Mouse (Mus musculus) erythroid progenitor cell, adult 5-6 weeks (primary cell): ENCODE data around the gene Dek. TPM values are rescaled to one million over a fixed set of nuclear protein-coding genes. Genes with fewer than 3 reads are reported as not detected.

Experiments
- ATAC-seq: replicated peaks from 2 replicates; pipeline ENCODE4 v1.8.0; 2016; ENCODE audit warnings: moderate number of reproducible peaks, mild to moderate bottlenecking, moderate TSS enrichment, inconsistent platforms; ENCODE audit not compliant: poor library complexity, low FRiP score, severe bottlenecking
- total RNA-seq, 2 experiments: library from RNA; stranded (forward) in 1 of 2; stranded (reverse) in 1 of 2; fragments of 150-400 nt in 1 of 2; fragments of 186-747, 209-891 nt in 1 of 2; gene quantifications; 2 replicates each; pipeline versions ENCODE4 v1.2.3 to v1.2.4; 2015 to 2017; ENCODE audit warnings: low replicate concordance in 2 of 2

The Dek gene
- total RNA-seq, 2 experiments from 2014 or later, result 1,007 to 2,076 TPM

DNA sequence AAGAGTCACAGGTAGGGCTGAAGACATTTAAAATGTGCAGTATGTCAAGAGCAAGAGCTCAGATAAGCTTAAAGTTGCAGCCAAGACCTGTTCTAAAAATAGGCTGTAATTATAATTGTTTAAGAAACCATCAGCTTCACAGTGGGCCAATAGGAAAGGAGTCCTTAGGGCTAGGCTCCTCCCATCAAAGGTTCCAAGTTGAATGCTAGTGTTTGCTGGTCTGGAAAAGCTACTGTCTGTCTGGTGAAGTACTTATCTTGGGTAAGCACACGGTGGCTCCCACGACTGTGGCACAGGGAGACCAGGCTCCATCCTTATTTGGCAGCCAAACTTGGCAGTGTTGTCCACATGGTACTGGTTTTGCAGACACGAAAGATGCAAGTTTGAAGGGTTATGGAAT is 6.9 kb upstream of the Dek start:
- peak; percentile 86 for ATAC-seq

DNA sequence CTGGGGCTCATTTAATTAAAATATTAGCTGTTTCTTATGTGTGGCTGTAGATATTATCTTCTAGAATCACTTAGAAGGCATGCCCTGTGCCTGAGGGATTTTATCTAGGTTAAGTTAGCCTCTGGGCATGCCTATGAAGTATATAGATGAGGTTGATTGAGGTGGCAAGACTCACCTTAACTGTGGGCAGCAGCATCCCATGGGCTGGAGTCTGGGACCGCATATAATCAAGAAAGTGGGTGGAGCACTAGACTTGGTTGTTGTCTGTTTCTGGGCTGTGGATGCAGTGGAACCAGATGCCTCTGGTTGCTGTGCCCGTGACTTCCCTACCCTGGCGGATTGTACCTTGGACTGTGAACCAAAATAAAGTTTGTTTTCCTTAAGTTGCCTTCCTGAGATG is 6.1 kb upstream of the Dek start:
- ATAC-seq, result peak; percentile 43

DNA sequence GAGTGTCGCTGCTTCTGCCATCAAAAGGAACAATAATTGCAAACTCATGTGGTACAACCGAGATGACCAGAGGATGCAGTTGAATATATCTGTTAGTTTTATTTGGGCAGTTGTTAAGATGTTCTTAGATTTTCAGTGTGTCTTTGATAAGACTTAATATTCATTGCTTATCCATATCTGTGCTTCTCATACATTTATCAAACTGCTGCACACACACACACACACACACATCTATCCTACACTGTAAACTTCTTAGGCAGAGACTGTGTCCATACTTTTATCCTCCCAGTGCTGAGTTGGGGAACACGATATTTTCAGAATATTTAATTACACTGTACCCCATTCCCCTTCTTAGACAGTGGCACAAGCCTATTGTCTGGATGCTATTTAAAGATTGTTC is 5.2 kb upstream of the Dek start:
- ATAC-seq, result 0 out of 2 replicates have a peak, but pooled peaks have one; percentile 7

DNA sequence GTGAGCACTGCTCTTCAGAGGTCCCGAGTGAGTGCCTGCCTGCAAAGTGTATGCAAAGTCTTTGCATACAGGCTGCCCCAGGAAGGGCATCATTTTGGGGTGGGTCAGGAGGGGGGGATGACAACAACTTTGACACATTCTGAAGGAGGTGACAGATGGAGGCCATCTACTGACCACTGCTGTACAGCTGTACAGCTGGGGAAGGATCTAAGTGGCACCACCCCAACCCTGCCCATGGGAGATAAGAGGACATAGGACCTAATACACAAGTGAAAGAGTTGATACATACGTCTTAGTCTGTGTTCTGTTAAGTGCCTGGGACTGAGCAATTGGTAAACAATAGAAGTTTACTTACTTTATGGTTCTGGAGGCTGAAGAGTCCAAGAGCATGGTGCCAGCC is 3.2 kb upstream of the Dek start:
- peak; percentile 56 for ATAC-seq

DNA sequence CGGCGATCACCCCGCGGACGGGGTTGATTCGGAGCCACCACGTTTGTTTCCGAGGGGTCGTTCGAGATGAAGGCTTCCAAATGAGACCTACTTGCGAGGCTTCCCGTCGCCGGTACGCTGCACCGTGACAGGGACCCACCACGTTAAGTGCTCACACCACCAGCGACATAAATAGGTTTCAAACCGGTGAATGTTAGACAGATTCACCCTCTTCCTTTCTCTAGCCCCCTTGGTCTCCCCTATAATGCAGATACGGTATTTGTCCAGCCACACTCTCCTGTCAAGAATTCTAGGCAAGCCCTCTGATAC is 533 bp upstream of the Dek start:
- ATAC-seq, result 0 out of 2 replicates have a peak, but pooled peaks have one; percentile 1

DNA sequence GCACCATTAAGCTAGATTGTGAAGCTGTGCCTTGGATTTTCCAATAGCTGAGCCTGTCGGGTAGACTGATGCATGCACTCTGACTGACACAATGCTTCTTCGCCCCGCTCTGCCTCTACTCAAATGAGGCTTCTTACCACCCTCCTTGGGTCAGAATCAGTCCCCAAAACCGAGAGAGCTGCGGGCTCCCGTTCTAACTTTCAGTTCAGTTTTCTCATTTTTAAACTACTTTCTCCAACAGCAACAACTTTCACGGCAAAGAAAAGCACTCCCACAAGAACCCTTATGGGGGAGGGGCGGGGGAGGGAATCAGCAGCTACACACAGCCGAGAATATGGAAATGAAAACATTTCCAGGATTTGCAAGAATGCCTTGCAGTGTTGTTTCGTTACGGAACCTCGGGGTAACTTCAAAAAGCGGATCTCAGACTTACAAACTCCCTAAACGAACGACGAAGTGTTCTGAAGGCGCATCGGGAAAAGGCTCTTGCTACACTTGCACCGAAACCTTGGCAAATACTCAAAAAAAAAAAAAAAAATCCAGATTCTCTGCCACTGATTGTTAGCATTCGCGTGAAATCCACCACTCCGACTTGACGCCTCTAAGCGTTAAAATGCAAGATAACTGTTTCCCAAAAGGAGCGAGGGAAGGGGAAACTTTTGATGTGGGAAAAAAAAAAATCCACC is 1.0 kb downstream of the Dek start:
- no peak for ATAC-seq

DNA sequence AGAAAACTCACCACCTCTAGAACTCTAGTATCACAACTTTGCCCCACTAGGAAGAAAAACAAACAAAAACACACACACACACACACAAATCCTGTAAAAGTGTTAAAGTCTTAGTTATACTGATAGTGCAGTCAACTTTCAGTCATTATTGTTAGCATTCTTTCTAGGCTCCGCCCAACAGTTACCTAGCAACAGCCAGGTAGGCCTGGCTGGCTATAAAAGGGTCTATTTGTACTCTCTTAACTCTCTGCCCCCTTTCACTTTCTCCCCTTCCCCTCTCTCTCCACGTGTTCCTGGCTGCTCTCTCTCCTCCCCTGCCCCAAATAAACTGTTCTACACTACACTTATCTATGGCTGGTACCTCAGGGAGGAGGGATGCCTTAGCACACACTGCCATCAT is 1.9 kb downstream of the Dek start:
- no peak for ATAC-seq

DNA sequence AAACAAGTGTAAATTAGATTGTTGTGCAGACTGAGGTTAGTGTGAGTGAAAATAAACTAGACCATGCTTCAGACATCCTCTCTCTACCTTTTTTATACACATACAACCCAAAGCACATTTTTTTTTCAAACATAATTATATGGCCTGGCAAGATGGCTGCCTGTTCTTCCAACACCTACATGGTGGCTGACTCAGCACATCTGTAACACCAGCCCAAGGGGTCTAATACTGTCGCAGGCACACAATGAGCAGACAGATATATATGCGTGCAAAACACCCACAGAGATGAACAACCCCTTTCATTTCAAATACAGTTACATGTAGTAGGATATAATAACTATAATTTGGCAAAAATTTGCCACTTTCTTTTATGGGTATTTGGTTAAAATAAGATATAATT is 5.4 kb downstream of the Dek start:
- ATAC-seq, result no peak

DNA sequence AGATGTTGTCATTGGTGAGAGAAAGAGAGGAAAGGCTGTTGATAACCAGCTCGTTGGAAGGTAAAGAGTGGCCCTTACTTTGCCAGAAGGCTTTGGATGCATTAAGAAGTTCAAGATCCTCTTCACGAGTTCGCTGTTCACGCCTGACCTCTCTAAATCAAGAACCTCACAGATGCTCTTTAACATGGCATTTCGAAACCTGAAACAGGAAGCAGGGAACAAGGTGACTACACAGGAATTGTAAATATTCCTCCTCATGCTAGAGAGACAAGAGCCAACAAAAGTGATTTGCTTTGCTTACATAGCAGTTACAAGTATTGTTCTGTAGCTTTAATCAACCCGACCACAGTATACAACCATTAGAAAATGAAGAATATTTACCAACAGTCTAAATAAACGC is 6.7 kb downstream of the Dek start:
- no peak for ATAC-seq

DNA sequence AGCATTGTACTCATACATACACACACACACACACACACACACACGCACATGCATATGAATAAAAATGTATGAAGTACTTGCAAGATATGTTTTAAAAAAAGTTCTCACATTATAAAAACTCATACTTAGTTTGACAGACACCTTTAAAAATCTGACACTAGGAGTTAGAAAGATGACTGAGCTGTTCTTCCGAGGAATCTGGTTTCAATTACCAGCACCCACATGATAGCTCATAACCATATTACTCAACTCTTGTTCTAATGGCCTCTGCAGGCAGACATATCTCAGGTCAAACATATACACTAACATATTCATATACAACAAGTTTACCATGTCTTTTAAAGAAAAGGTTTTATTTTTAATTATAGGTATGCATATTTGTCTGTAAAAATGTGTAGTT is 9.4 kb downstream of the Dek start:
- ATAC-seq, result no peak

DNA sequence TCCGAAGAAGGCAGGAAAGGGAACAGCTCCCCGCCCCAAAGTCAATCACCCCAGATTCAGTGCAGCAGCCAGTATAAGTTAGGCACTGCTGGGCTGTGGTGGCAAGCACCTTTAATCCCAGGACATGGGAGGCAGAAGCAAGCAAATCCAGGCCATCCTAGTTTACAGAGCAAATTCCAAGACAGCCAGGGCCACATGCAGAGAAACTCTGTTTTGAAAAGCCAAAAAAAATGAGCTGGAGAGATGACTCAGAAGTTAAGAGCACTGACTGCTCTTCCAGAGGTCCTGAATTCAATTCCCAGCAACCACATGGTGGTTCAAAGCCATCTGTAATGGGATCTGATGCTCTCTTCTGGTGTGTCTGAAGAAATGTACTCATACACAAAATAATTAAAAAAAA is 12.2 kb downstream of the Dek start:
- ATAC-seq, result no peak

DNA sequence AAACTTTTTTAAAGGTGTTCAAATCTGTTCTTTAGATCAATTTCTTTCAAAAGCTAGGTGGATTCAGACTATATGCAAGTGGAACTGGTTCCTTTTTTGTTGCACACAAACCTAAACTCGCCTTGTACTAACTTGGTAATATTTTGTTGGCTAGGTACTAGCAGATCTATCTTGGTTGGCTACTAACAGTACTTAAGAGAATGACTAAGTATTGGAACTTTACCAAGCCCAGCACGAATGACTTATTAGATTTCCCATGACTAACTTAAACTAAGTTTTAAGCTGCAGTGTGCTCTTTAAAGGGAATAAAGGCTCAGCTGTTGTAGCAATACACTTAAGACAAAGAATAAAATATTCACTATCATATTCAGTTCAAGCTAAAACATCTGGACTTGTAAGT is 16.7 kb downstream of the Dek start:
- no peak for ATAC-seq

DNA sequence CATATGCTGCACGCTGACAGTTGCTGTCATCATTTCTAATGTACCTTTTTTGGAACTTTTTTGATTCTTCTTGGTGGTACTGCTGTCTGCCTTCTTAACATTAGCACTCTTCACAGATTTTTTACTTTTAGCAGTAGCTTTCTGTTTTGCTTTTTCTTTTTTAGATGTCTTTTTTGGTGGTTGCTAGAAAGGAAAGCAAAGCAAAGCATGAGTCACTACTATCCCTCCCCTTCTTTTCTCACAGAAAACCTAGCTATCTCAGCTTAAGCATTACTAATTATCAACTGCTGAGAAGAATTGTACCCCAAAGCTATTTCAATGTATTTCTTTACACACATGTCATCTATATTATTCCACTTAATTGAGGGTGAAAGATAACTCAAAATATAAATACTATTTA is 17.6 kb downstream of the Dek start:
- ATAC-seq, result no peak

DNA sequence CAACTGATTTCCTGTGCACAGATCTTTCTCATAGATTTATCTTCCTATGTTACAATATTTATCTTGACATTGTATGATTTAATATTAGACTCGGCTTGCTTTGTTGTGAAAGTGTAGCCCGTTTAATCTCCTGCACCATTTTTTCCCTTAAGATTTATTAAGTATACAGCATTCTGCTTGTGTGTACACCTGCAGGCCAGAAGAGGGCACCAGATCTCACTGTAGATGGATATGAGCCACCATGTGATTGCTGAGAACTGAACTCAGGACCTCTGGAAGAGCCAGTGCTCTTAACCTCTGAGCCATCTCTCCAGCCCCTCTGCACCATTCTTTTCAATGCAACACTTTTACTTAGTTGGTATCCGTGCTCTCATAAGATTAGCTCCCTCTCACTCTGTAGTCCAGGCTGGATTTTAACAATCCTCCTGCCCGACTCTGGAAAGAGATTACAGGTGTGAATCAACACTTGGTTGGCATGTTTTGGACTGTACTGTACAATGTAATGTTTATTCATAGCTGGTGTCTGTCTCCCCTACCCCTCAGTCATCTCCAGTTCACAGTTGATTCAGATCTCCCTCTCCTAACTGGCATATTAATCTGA is 25.0 kb downstream of the Dek start:
- 0 out of 2 replicates have a peak, but pooled peaks have one; percentile 56 for ATAC-seq

DNA sequence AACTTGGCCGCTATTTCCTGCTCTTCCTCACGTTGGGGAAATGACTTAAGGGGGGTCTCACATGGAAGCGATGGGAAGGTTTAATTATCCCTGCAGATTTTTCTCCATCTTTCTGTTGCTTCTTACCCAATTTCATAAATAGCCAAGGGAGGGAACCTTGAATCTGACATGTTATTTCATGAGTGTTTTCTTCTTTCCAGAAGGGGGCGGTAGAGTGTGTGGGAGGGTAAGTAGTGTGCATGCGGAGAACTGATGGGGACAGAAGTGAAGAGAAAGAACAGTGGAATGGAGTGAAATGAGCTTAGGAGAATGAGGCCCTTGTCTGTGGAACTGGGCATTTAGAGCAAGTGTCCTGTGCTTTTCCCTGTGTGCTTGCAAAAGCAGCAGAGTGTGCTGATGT is 27.2 kb downstream of the Dek start:
- no peak for ATAC-seq

DNA sequence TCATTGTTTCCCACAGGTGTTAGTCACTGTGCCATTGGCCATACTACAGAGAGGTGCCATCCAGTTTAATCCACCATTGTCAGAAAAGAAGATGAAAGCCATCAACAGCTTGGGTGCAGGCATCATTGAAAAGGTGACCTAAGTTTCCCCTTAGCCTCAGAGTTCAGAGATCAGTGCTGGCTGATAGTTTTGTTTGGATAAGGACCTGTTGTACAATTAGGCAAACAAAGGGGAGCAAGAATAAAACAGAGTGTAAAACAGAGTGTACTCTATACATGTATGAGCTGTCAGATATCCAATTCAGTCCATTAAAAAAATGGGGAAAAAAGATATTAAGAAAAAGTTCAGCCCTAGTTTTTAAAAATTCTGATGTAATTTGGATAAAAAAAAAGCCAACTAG is 28.6 kb downstream of the Dek start:
- ATAC-seq, result no peak

DNA sequence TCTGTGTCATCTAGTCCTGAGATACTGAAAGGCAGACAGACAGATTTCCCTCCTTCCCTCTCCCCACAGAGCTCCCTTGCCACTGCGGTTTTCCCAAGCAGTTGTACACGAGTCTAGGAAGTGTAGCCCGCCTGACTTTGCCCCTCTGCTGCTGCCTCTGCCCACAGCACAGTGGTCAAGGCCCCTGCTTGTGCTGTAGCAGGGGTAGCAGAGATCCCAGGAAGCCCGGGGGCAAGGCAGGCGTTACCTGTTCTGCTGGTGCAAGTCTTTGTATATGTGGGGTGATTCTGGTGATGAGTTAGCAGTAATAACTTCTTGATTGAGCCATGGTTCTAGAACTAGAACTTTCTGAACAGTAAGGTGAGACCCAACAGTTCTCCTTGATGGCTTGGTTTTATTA is 29.8 kb downstream of the Dek start:
- no peak for ATAC-seq

DNA sequence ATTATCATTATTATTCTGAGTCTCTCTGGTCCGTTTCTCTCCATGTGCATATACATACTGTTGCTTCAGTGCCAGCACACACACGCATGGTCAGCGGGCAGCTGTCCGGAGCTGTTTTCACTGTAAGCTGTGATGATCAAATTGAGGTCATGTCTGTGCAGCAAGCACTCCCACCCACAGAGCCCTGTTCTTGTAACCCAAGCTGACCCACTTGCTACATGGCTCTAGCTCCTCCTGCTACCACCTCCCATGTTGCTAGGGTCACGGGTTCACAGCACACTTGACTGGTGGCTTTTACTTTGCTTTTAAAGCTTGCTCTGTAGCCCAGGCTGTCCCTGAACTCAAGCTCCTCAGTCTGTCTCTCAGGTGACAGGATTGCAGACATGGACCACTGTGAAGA is 33.5 kb downstream of the Dek start:
- ATAC-seq, result no peak

DNA sequence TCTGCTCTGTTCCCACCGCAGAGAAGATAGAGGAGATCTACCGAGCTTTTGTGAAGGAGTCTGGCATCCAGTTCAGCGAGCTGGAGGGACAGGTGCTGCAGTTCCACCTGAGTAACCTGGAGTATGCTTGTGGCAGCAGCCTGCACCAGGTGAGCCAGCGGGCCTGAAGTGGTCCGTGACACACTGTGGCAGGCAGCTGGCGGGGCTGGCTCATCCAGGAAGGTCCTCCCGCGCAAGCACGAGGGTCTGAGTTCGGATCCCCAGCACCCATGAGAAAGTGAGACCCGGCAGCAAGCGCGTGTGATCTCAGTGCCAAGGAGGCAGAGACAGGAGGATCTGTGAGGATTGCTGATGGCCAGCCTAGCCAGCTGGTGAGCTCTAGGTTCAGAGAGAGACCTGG is 34.1 kb downstream of the Dek start:
- no peak for ATAC-seq

DNA sequence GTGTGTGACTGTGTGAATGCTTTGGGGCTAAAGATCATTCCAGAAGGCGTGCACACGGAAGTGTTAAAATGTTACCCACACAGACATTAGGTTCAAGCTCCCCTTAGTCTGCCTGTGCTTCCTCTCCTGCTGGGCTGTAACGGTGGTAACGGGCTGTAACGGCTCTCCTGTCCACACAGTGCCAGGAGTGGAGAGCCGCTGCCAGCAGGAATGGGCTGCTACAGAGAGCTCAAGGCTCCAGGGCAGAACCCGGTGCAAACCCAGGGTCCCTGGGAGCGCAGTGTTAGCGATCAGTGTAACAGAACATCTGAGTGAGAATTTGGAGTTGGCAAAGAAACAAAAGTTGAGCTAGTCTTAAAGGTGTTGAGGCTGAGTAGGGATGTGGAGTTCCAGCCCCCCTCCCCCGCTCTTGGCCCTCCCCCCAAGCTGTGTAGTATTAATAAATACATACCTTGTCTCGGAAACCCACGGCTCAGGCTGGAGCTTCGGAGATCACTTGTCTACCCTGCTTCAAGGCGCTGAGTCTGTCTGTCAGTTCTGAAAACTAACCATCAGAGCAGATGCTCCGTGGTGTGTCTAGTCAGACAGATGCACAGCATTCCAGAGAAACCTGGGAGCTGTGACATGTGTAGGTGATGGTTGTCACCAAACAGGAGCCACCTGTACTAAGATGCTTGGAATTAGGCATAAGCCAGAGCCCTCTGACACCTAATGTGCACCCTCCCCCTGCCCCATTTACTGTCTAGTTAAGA is 35.5 kb downstream of the Dek start:
- ATAC-seq, result no peak

DNA sequence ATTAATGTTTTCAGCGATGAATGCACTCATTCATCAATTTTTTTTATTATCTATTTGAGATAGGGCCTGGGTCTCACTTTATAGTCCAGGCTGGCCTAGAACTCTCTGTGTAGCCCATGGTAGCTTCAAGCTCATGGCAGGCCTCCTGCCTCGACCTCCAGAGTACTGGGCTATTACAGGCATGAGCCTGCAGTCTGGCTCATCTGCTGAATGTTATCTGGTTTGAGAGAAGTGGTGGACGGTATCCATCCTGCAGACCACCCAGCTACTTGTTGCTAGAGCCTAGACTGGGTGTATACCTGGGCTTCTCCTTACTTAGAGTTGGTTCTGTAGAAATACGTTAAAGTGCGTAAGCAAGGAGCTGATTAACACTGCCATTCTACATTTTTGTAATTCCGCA is 39.0 kb downstream of the Dek start:
- ATAC-seq, result no peak
